Mouse (Mus musculus): ENCODE measurements at regions not wholly inside any gene's neighbourhood (a gene's known extent, or its start where the extent isn't known, plus 50 kb on each side); places are given as distances from the start of the nearest gene placed in this dataset.

- ATAC-seq (peak; percentile 53; the same call in 1 of the 2 replicates), DNase-seq (peak; percentile 66)
- Histone ChIP-seq H3K4me3 (ENCODE audit: low read depth, low read length) (no peak overlapping the region), H3K9ac (replicated peaks) (no peak overlapping the region), H3K9me3 (ENCODE audit: low read length) (no peaks in the 10 kb centered on the region), H3K4me1 (ENCODE audit: insufficient read depth) (peaks cover 7% of the 10 kb centered on the region), H3K27me3 (ENCODE audit: insufficient read depth, low read length) (no peaks in the 10 kb centered on the region), H3K4me2 (ENCODE audit: low read depth, low read length) (peak overlapping the region; percentile 33), H3K36me3 (replicated peaks; ENCODE audit: insufficient read depth, low read length) (no peaks in the 10 kb centered on the region), H3K27ac (ENCODE audit: low read depth) (no peak overlapping the region)
- 19% methylated on average over 7 of the region's 7 CpGs for WGBS (ENCODE audit: insufficient replicate concordance)
- TF ChIP-seq EP300 (IDR thresholded peaks at IDR 0.05; ENCODE audit: low read depth) (no peak), CTCF (IDR thresholded peaks at IDR 0.05; ENCODE audit: low read depth) (no peak)
Measured at GRCm38 (mm10) chr16:31592014-31592871, 71.0 kb upstream of the Dlg1 start.

- Histone ChIP-seq H3K9me3 (ENCODE audit: low read length) (no peaks in the 10 kb centered on the region), H3K4me1 (ENCODE audit: insufficient read depth) (peaks cover 9% of the 10 kb centered on the region), H3K4me2 (ENCODE audit: low read depth, low read length) (no peak overlapping the region), H3K27ac (ENCODE audit: low read depth) (no peak overlapping the region), H3K9ac (replicated peaks) (no peak overlapping the region), H3K36me3 (replicated peaks; ENCODE audit: insufficient read depth, low read length) (no peaks in the 10 kb centered on the region), H3K27me3 (ENCODE audit: insufficient read depth, low read length) (no peaks in the 10 kb centered on the region), H3K4me3 (ENCODE audit: low read depth, low read length) (no peak overlapping the region)
- WGBS (ENCODE audit: insufficient replicate concordance): 64% methylated on average over 9 of the region's 9 CpGs
- ATAC-seq (no peak), DNase-seq (no peak)
- TF ChIP-seq EP300 (IDR thresholded peaks at IDR 0.05; ENCODE audit: low read depth): no peak
- no peak for TF ChIP-seq CTCF (IDR thresholded peaks at IDR 0.05; ENCODE audit: low read depth)
Measured at GRCm38 (mm10) chr16:31592973-31593683, 70.1 kb upstream of the Dlg1 start.

GRCm38 (mm10) chr16:31597965-31598364 is 65.3 kb upstream of the Dlg1 start:
- Histone ChIP-seq H3K9me3 (ENCODE audit: low read length) (no peaks in the 10 kb centered on the region), H3K9ac (replicated peaks) (no peak overlapping the region)
- 65% methylated on average over 5 of the region's 5 CpGs for WGBS (ENCODE audit: insufficient replicate concordance)

GRCm38 (mm10) chr16:31598409-31598988 is 64.7 kb upstream of the Dlg1 start:
- no peak overlapping the region for H3K4me3 ChIP-seq (ENCODE audit: low read depth, low read length)
- H3K4me2 ChIP-seq (ENCODE audit: low read depth, low read length): peak overlapping the region; percentile 11; the same call in 1 of the 2 replicates
- H3K27me3 ChIP-seq (ENCODE audit: insufficient read depth, low read length): no peaks in the 10 kb centered on the region
- ATAC-seq (peak; percentile 93), DNase-seq (peak; percentile 64)
- no peaks in the 10 kb centered on the region for H3K36me3 ChIP-seq (replicated peaks; ENCODE audit: insufficient read depth, low read length)
- WGBS (ENCODE audit: insufficient replicate concordance): 58% methylated on average over 9 of the region's 9 CpGs
- TF ChIP-seq CTCF (IDR thresholded peaks at IDR 0.05; ENCODE audit: low read depth) (no peak), EP300 (IDR thresholded peaks at IDR 0.05; ENCODE audit: low read depth) (peak; percentile 93)
- no peak overlapping the region for H3K9ac ChIP-seq (replicated peaks)
- H3K9me3 ChIP-seq (ENCODE audit: low read length): no peaks in the 10 kb centered on the region
- H3K4me1 ChIP-seq (ENCODE audit: insufficient read depth): peaks cover 19% of the 10 kb centered on the region
- peak overlapping the region; percentile 55 for H3K27ac ChIP-seq (ENCODE audit: low read depth)

More at GRCm38 (mm10) chr16:31597965-31598364, 65.3 kb upstream of the Dlg1 start:
- DNase-seq (no peak), ATAC-seq (peak; percentile 9)
- TF ChIP-seq EP300 (IDR thresholded peaks at IDR 0.05; ENCODE audit: low read depth) (no peak), CTCF (IDR thresholded peaks at IDR 0.05; ENCODE audit: low read depth) (no peak)
- H3K4me3 ChIP-seq (ENCODE audit: low read depth, low read length): no peak overlapping the region
- no peaks in the 10 kb centered on the region for H3K36me3 ChIP-seq (replicated peaks; ENCODE audit: insufficient read depth, low read length)
- peak overlapping the region; percentile 5; the same call in 1 of the 2 replicates for H3K4me2 ChIP-seq (ENCODE audit: low read depth, low read length)
- H3K27me3 ChIP-seq (ENCODE audit: insufficient read depth, low read length): no peaks in the 10 kb centered on the region
- peak overlapping the region; percentile 55; the same call in 1 of the 2 replicates for H3K27ac ChIP-seq (ENCODE audit: low read depth)
- peaks cover 19% of the 10 kb centered on the region for H3K4me1 ChIP-seq (ENCODE audit: insufficient read depth)

- H3K9me3 ChIP-seq (ENCODE audit: low read length): no peaks in the 10 kb centered on the region
- no peaks in the 10 kb centered on the region for H3K36me3 ChIP-seq (replicated peaks; ENCODE audit: insufficient read depth, low read length)
- no peak overlapping the region; the same call in 1 of the 2 replicates for H3K27ac ChIP-seq (ENCODE audit: low read depth)
- DNase-seq: no peak
- peaks cover 19% of the 10 kb centered on the region for H3K4me1 ChIP-seq (ENCODE audit: insufficient read depth)
- H3K4me3 ChIP-seq (ENCODE audit: low read depth, low read length): no peak overlapping the region
- ATAC-seq: no peak
- no peaks in the 10 kb centered on the region for H3K27me3 ChIP-seq (ENCODE audit: insufficient read depth, low read length)
- H3K9ac ChIP-seq (replicated peaks): no peak overlapping the region
- 0 out of 2 replicates have a peak overlapping the region, but pooled peaks have one; percentile 11 for H3K4me2 ChIP-seq (ENCODE audit: low read depth, low read length)
- TF ChIP-seq CTCF (IDR thresholded peaks at IDR 0.05; ENCODE audit: low read depth) (no peak), EP300 (IDR thresholded peaks at IDR 0.05; ENCODE audit: low read depth) (no peak)
- WGBS (ENCODE audit: insufficient replicate concordance): 73% methylated on average over 6 of the region's 6 CpGs
Measured at GRCm38 (mm10) chr16:31598989-31599421, 64.2 kb upstream of the Dlg1 start.

- DNase-seq (peak; percentile 75), ATAC-seq (peak; percentile 83)
- no peak overlapping the region for H3K4me2 ChIP-seq (ENCODE audit: low read depth, low read length)
- H3K27ac ChIP-seq (ENCODE audit: low read depth): 0 out of 2 replicates have a peak overlapping the region, but pooled peaks have one; percentile 55
- no peak overlapping the region for H3K9ac ChIP-seq (replicated peaks)
- no peaks in the 10 kb centered on the region for H3K36me3 ChIP-seq (replicated peaks; ENCODE audit: insufficient read depth, low read length)
- peaks cover 19% of the 10 kb centered on the region for H3K4me1 ChIP-seq (ENCODE audit: insufficient read depth)
- TF ChIP-seq EP300 (IDR thresholded peaks at IDR 0.05; ENCODE audit: low read depth) (peak; percentile 50; the same call in 1 of the 2 replicates), CTCF (IDR thresholded peaks at IDR 0.05; ENCODE audit: low read depth) (no peak)
- no peak overlapping the region for H3K4me3 ChIP-seq (ENCODE audit: low read depth, low read length)
- WGBS (ENCODE audit: insufficient replicate concordance): 83% methylated on average over 3 of the region's 3 CpGs
- no peaks in the 10 kb centered on the region for H3K27me3 ChIP-seq (ENCODE audit: insufficient read depth, low read length)
- H3K9me3 ChIP-seq (ENCODE audit: low read length): no peaks in the 10 kb centered on the region
Measured at GRCm38 (mm10) chr16:31601278-31601677, 62.0 kb upstream of the Dlg1 start.
